21 mouse cellular contexts compared by ENCODE assay signal in the genomic region with DNA sequence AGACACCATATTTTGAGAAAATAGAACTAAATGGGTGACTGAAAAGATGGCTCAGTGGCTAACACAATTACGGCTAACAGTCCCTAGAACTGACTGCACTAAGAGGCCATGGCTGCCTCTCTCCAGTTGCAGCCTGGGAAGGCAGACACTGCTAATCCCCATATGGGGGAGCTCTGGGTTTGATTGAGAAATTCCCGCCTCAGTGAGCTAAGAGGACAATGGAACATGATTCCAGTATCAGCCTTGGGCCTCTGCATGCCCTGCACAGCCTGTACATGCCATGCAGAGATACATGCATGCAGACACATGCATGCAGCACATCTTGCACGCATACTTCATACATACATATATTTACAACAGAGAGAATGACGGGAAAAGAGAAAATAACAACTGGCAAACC. TPM values are rescaled to one million over a fixed set of nuclear protein-coding genes. Genes with fewer than 3 reads are reported as not detected.
DNase-seq lines count a peak whose midpoint lies in the region; ATAC-seq and TF ChIP-seq lines count a peak whose summit lies in the region.
"Had no signal": no experiment of that assay in that cellular context is flagged by ENCODE, and none has a peak within 500 bp of the region (broad histone marks: within the 10 kb centered on the region; RNA-seq: fewer than 3 reads in every experiment).

No protein-coding gene starts in this region.

- H3K9ac ChIP-seq in kidney, postnatal 0 days (ENCODE audit: low read depth, low read length) = no peak overlapping the region
- H3K9ac ChIP-seq: embryonic facial prominence, embryonic 13.5 days; limb, embryonic 13.5 days; lung, embryonic 15.5 days; neural tube, embryonic 13.5 days had no signal

- TF ChIP-seq CTCF in kidney, postnatal 0 days (IDR thresholded peaks at IDR 0.05; ENCODE audit: low read depth) = peak; percentile 45
- peak; percentile 46 for TF ChIP-seq CTCF in cortical plate, adult 2 months (IDR thresholded peaks at IDR 0.05; ENCODE audit: extremely low read depth, insufficient read depth, low read length)

- 72% methylated on average over 4 of the region's 4 CpGs for WGBS in kidney, postnatal 0 days

- no peak overlapping the region for H3K4me3 ChIP-seq in kidney, postnatal 0 days (replicated peaks; ENCODE audit: low read depth, low read length)
- H3K4me3 ChIP-seq in cortical plate, adult 2 months (ENCODE audit: insufficient read depth, low read length) = no peak overlapping the region
- H3K4me3 ChIP-seq: embryonic facial prominence, embryonic 13.5 days; heart, embryonic 10.5 days; limb, embryonic 13.5 days; lung, embryonic 15.5 days; neural tube, embryonic 13.5 days had no signal

- H3K36me3 ChIP-seq in kidney, postnatal 0 days (ENCODE audit: insufficient read depth, low read length) = no peaks in the 10 kb centered on the region
- H3K36me3 ChIP-seq: embryonic facial prominence, embryonic 13.5 days; heart, embryonic 10.5 days; lung, embryonic 15.5 days; neural tube, embryonic 13.5 days had no signal

- H3K27me3 ChIP-seq in kidney, postnatal 0 days (ENCODE audit: insufficient read depth, low read length) = no peaks in the 10 kb centered on the region
- H3K27me3 ChIP-seq: embryonic facial prominence, embryonic 13.5 days; limb, embryonic 13.5 days; lung, embryonic 15.5 days; neural tube, embryonic 13.5 days had no signal

- H3K4me1 ChIP-seq in kidney, postnatal 0 days (replicated peaks; ENCODE audit: insufficient read depth, low read length) = no peaks in the 10 kb centered on the region
- H3K4me1 ChIP-seq in cortical plate, adult 2 months (ENCODE audit: control insufficient read depth, insufficient read depth, low read length) = no peaks in the 10 kb centered on the region
- H3K4me1 ChIP-seq: embryonic facial prominence, embryonic 13.5 days; heart, embryonic 10.5 days; limb, embryonic 13.5 days; lung, embryonic 15.5 days; neural tube, embryonic 13.5 days had no signal

- ATAC-seq in cerebellum, adult (ENCODE audit: insufficient number of reproducible peaks, low FRiP score, low TSS enrichment) = no peak
- no peak for ATAC-seq in kidney, postnatal 0 days (replicated peaks; ENCODE audit: low FRiP score, low read depth)
- ATAC-seq: forebrain, embryonic 16.5 days had no signal

- no peak overlapping the region for H3K27ac ChIP-seq in kidney, postnatal 0 days
- no peak overlapping the region for H3K27ac ChIP-seq in cortical plate, adult 2 months (ENCODE audit: insufficient read depth, low read length)
- H3K27ac ChIP-seq: embryonic facial prominence, embryonic 13.5 days; heart, embryonic 10.5 days; limb, embryonic 13.5 days; lung, embryonic 15.5 days; neural tube, embryonic 13.5 days had no signal

- no peak for TF ChIP-seq POLR2A in cortical plate, adult 2 months (IDR thresholded peaks at IDR 0.05; ENCODE audit: extremely low read depth, insufficient read depth, low read length)

- peak; percentile 41 to 42 for DNase-seq in cerebellum, postnatal 14 days
- DNase-seq in kidney, postnatal 0 days (ENCODE audit: low spot score) = peak; percentile 21
- no peak for DNase-seq in kidney, adult 9 months
- DNase-seq in 416B (ENCODE audit: low read depth) (peak; percentile 20), liver (no peak)
- DNase-seq in right cerebral cortex, postnatal 4 days = no peak
- DNase-seq: adrenal gland, postnatal 36 days; cerebellum, adult 11 months; gastrocnemius, postnatal 14 days; kidney, adult 11 months; kidney, postnatal 36 days; layer of hippocampus, postnatal 36 days; right cerebral cortex, adult 18-20 months had no signal

- no peaks in the 10 kb centered on the region for H3K9me3 ChIP-seq in kidney, postnatal 0 days (replicated peaks; ENCODE audit: low read length)
- H3K9me3 ChIP-seq: heart, embryonic 10.5 days; lung, embryonic 15.5 days had no signal

- no peak overlapping the region for H3K4me2 ChIP-seq in kidney, postnatal 0 days (ENCODE audit: low read length)
- H3K4me2 ChIP-seq: embryonic facial prominence, embryonic 13.5 days; limb, embryonic 13.5 days; lung, embryonic 15.5 days; neural tube, embryonic 13.5 days had no signal

RNA-seq across cellular contexts. Expression of gene Epb41l1, which starts 39.4 kb away (rescaled TPM):
- polyA plus RNA-seq in kidney, postnatal 0 days (2015; fragmentation: Nextera tagmentation; extraction: Ambion mirVana) = 1.6 and 2.0 TPM in 2 replicates
- 226 and 245 TPM in 2 replicates for polyA plus RNA-seq in cortical plate, adult 2 months (2012; rRNA removed)

Comparison
In these comparisons a context has a peak if more than half of its experiments do, and no peak if none do; other contexts are left out.
1. DNase-seq: peak in cerebellum, postnatal 14 days (2 of 2), kidney, postnatal 0 days (single experiment) and 416B (single experiment); none in kidney, adult 9 months (single experiment), right cerebral cortex, postnatal 4 days (single experiment) and liver (single experiment).
2. RNA of gene Epb41l1, which starts 39.4 kb away (polyA plus RNA-seq): 226 to 245 TPM in cortical plate, adult 2 months; 1.6 to 2.0 TPM in kidney, postnatal 0 days; every median in the first group is over 10 times any median in the second.